Mouse (Mus musculus) c-Kit-positive CD71-positive TER-119-positive erythroid progenitor cells, embryonic 14.5 days (primary cell): ENCODE measurements around the gene Taar3.

Source experiments
- DNase-seq: peaks from one replicate; pipeline ENCODE4 v3.0.0-alpha.2; 2013; ENCODE audit warnings: low spot score

The Taar3 gene

GRCm38 (mm10) chr10:23949508-23950005 is at the start of gene Taar3:
TSS of gene Taar3 (plus strand) at chr10:23949558.
- DNase-seq, result no peak

- DNase-seq, result no peak
These were observed 48.2 kb upstream of the Taar3 start for GRCm38 (mm10) chr10:23901119-23901518.

GRCm38 (mm10) chr10:23905661-23906060 is 43.7 kb upstream of the Taar3 start:
- DNase-seq, result no peak

- DNase-seq, result no peak
These were observed 29.3 kb upstream of the Taar3 start, which contains the start of gene Taar1 for GRCm38 (mm10) chr10:23920056-23920455. TSS of gene Taar1 (plus strand) at chr10:23920356.

- DNase-seq, result no peak
These were observed 26.9 kb upstream of the Taar3 start for GRCm38 (mm10) chr10:23922468-23922867.

- DNase-seq, result no peak
These were observed 25.4 kb upstream of the Taar3 start for GRCm38 (mm10) chr10:23923941-23924340.

- DNase-seq, result no peak
These were observed 11.7 kb upstream of the Taar3 start for GRCm38 (mm10) chr10:23937613-23938012.

GRCm38 (mm10) chr10:23938312-23938711 is 11.0 kb upstream of the Taar3 start, which contains the start of gene Taar2:
TSS of gene Taar2 (plus strand) at chr10:23938572.
- DNase-seq, result no peak

- DNase-seq, result peak; percentile 31
These were observed 6.9 kb upstream of the Taar3 start for GRCm38 (mm10) chr10:23942465-23942864.

GRCm38 (mm10) chr10:23948026-23948425 is 1.3 kb upstream of the Taar3 start:
- no peak for DNase-seq

GRCm38 (mm10) chr10:23951714-23952113 is 2.4 kb downstream of the Taar3 start:
- no peak for DNase-seq

GRCm38 (mm10) chr10:23959071-23959470 is 9.7 kb downstream of the Taar3 start:
- no peak for DNase-seq

- no peak for DNase-seq
These were observed 11.1 kb downstream of the Taar3 start, which contains the start of gene Taar4 for GRCm38 (mm10) chr10:23960444-23960915. TSS of gene Taar4 (plus strand) at chr10:23960494.

- no peak for DNase-seq
These were observed 14.1 kb downstream of the Taar3 start for GRCm38 (mm10) chr10:23963444-23963843.

GRCm38 (mm10) chr10:23964921-23965610 is 15.7 kb downstream of the Taar3 start:
- no peak for DNase-seq

GRCm38 (mm10) chr10:23970656-23971165 is 21.4 kb downstream of the Taar3 start, which contains the start of gene Taar5:
TSS of gene Taar5 (plus strand) at chr10:23970706.
- no peak for DNase-seq

GRCm38 (mm10) chr10:23971256-23971655 is 21.9 kb downstream of the Taar3 start:
- no peak for DNase-seq

GRCm38 (mm10) chr10:23977958-23978357 is 28.6 kb downstream of the Taar3 start:
- DNase-seq, result no peak

- peak; percentile 60 for DNase-seq
These were observed 29.7 kb downstream of the Taar3 start for GRCm38 (mm10) chr10:23978901-23979705.

- no peak for DNase-seq
These were observed 36.2 kb downstream of the Taar3 start, which contains the start of gene Taar6 for GRCm38 (mm10) chr10:23985546-23985945. TSS of gene Taar6 (minus strand) at chr10:23985646.

- no peak for DNase-seq
These were observed 37.1 kb downstream of the Taar3 start for GRCm38 (mm10) chr10:23986419-23986818.

- DNase-seq, result no peak
These were observed 44.0 kb downstream of the Taar3 start, which contains the start of gene Taar7a for GRCm38 (mm10) chr10:23993381-23993780. TSS of gene Taar7a (minus strand) at chr10:23993481.
